Mouse (Mus musculus) kidney, adult 18-20 months (tissue): ENCODE measurements around the gene Mpo.
A peak's percentile ranks its signal among the peaks of the same experiment; 100 is the strongest.

ENCODE experiments used
- DNase-seq: peaks from one replicate; pipeline ENCODE4 v3.0.0; 2021

The Mpo gene

DNA sequence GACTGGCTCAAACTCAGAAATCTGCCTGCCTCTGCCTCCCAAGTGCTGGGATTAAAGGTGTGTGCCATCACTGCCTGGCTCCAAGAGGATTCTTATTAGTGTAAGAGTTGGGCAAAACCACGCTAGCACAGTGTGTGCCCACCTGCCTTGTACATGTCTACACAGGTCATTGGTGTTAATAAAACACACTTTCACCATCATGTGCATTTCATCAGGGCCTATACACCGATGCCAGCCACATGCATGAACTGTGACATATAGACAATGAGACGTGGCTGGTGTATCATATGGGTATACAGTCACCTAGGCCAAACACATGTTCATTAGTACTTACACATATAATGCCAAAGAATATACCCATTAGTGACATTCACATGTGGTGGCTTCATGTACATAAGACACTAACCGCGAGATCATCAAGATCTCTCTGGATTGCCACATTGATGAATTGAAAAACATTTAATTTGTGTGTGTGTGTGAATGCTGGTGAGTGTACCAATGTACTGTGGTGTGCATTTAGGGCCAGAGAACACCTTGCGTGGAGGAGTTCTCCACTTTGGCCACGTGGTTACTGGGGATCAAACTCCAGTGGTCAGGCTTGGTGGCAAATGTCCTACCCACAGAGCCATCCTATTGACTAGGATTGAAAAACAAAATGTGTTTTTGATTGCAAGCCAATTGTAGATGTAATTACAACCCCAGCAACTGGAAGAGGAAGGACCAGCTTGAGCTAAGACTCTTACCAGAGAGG lies 35.0 kb upstream of the Mpo start:
- no peak for DNase-seq

- DNase-seq: no peak
Measured at GRCm38 (mm10) chr11:87758957-87759608, 34.3 kb upstream of the Mpo start.

DNA sequence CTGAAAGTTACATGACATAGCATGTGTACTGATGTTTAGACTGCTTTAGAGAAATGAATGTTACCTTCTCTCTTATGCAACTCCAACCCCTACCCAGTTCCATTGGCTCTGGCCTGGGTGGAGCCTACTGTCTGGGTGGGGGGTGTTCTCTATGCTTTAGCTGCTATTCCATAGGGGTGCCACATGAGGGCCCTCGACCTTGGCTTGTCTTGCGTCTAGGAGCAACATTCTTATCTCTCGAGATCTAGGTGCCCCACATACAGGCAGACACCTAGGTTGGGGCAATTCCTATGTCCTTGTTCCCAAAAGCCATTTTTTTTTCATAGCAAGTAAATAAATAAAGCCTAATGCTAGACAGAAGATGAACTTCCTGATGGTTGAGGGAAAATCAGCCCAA lies 33.8 kb upstream of the Mpo start:
- no peak for DNase-seq

DNA sequence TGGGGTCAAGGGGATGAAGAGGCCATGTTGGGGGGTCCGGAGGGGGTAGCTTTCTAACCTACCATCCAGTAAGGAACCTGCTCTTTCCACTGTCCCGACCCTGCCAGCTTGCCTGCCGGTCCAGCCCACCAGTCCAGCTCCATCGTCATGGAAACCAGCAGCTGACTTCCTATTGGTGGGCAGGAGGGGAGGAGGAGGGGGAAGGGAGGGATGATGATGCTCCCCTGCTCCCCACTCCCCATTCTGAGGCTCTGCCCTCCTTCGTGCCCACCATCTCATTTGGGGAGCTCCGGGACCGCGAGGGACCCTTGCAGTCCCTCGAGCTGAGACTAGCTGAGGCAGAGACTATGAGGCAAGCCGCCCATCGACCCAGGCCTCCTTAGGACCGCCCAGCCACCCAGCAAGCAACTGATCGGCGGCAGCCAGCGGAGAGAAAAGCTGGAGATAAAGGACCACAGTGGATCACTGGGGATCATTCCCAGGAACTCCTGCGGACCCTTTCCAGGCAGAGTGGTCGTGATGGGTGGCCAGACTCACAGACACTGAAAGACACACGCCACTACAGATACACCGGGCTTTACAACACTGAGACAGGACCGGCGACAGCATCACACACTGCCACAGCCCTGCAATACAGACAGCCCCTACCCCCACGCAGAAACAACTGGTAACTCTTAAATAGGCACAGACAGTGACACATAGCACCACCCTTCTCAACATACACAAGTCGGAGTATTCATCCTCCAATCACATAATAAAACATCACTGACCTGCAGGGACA lies 32.9 kb upstream of the Mpo start, which contains the start of gene Tspoap1:
Gene Tspoap1 (plus strand): TSS at position 241 of the 781 bp plus-strand sequence.
- no peak for DNase-seq

DNA sequence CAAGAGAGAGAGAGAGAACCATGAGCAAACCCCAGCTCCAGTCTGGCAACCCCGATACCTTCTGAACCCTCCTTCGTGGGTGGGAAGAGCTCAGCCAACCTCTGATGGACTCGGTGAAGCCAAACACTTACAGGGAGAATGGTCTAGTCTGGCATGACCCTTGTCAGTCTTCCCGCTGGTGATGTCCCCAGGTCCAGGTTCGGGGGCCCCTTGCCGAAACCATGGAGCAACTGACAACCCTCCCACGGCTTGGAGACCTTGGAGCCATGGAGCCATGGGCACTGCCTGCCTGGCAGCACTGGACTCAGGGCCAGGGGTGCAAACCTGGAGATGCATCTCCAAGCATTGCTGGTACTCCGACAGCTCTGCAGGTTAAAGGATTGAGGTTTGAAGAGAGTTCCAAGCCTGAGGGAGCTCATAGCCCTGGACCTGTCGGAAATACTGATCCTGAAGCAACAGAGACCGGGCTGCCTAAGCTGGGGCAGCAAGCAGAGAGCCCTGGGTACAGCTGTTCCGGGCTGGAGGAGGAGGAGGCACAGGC lies 32.1 kb upstream of the Mpo start:
- DNase-seq: no peak

- DNase-seq: no peak
Measured at GRCm38 (mm10) chr11:87761806-87762701, 31.3 kb upstream of the Mpo start.

- no peak for DNase-seq
Measured at GRCm38 (mm10) chr11:87762702-87763385, 30.5 kb upstream of the Mpo start.

- DNase-seq: peak; percentile 64
Measured at GRCm38 (mm10) chr11:87763511-87763987, 29.8 kb upstream of the Mpo start.

DNA sequence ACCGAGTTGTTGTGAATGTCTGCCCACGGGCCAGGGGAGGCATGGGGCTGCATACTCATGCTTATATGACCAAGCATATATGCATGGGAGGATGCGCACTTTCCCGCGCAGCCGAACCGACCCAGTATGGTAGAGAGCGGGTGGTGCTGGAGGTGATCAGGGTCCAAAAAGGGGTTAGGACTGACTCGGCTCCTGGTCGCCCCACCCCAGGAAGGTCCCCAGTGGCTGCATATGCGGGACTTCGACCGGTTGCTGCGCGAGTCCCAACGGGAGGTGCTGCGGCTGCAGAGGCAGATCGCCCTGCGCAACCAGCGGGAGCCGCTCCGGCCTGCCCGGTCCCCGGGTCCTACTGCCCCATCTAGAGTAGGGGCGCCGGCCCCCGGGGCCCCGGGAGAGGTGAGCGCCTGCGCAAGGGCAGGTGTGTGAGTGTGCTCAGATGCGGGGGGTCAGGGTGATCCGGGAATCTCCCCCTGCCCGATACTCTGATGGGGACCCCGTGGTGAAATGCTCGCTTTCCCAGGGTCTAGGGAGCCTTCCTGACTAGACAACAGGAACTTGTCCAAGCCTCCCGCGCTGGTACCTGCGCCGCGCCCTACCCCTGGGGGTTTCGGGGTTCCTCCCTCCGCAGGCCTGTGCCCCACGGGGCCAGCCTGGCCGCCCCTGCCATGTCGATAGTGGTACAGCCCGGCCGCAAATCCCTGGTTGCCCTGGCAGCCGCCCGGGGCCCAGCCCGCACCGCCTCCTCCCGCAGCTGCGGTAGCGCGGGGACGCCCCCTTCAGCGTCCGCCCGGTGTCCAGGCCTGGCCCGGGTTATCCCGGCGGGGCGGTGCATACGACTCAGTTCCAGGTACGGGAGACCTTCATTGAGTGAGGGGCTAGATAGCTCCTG lies 29.1 kb upstream of the Mpo start:
- peak; percentile 49 for DNase-seq

DNA sequence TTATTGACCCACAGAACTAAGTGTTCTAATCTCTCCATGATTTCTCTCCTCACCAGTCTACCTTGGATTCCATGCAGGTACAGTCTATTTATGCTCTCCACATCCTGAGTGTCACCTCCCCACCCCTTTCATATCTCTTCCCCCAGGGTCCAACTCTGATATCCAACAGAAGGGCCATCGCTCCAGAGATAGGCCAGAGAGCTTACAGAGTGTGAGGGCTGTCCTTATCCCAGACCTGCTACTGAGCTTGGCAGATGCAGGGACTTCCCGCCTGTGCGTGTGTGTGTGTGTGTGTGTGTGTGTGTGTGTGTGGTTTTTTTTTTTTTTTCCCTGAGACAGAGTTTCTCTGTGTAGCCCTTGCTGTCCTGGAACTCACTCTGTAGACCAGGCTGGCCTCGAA lies 24.6 kb upstream of the Mpo start:
- DNase-seq: no peak

DNA sequence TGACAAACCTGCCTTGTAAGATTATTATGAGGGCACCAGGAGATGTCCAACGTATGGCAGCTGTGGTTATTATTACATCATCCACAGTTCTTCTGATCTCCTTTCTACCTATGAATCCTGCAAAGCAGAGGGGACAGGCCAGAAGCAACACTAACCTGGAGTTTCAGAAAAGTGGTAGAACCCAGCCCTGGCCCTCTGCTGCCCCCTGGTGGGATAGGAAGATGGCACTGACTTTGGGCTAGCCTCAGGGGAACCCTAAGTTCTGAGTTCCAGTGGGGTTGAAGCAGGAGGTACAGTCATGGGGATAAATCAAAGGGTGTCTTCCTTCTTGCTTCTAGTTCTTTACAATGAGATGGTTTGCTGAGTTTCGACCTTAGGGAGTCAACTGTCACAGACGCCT lies 22.4 kb upstream of the Mpo start:
- peak; percentile 81 for DNase-seq

DNA sequence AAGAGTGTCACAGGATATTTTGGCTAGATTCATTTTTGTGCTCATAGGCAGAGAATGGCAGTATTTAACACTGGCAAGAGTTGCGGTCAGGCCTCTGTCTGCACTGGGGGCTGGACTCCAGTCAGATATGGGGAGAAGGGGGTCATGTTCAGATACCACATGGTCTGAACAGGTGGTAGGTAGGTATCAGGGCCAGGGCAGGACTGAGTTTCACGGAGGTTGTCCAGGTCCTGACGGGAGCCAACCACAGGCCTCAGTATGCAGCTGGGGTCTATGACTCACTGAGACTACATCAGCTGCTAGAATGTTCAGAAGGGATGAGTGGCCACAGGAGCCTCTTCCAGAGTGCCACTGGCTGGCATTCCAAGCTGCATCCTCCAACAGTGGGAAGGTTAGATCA lies 21.0 kb upstream of the Mpo start:
- DNase-seq: no peak

DNA sequence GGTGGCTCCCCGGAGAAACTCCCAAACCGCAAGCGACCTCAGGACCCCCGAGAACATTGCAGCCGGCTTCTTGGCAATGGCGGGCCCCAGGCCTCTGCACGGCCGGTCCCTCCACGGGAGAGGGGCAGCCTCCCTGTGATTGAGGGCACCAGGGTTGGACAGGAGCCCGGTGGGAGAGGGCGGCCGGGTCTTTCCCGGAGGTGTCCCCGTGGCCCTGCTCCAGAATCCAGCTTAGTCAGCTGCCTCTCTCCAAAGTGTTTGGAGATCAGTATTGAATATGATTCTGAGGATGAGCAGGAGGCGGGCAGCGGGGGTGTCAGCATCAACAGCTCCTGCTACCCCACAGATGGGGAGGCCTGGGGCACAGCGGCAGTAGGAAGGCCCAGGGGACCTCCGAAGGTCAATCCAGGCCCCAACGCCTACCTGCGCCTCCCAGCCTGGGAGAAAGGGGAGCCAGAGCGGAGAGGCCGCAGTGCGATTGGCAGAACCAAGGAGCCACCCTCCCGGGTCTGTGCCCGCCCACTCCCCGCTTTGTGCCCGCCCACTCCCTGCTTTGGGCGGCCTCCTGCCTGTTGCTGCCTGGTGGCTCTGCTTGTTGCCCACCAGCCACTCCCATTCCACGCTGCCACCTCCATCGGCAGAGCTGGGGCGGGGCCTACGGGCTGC lies 15.1 kb upstream of the Mpo start:
- DNase-seq: peak; percentile 88

GRCm38 (mm10) chr11:87778915-87779314 lies 14.5 kb upstream of the Mpo start:
- no peak for DNase-seq

DNA sequence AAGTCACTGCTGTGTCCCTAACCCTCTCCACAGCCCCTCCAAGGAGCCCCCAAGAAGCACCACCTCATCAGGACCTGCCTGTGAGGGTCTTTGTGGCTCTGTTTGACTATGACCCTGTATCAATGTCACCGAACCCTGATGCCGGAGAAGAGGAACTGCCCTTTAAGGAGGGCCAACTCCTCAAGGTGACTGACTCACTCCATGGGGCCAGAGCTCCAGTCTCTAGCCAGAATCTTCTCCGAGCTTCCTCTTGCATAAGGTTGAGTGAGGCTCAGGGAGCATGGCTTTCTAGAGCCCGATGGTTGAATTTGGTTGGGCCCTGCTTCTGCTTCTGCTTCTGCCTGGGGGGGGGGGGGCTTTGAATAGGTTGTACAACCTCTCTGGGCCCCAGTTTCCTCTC lies 14.0 kb upstream of the Mpo start:
- DNase-seq: no peak

DNA sequence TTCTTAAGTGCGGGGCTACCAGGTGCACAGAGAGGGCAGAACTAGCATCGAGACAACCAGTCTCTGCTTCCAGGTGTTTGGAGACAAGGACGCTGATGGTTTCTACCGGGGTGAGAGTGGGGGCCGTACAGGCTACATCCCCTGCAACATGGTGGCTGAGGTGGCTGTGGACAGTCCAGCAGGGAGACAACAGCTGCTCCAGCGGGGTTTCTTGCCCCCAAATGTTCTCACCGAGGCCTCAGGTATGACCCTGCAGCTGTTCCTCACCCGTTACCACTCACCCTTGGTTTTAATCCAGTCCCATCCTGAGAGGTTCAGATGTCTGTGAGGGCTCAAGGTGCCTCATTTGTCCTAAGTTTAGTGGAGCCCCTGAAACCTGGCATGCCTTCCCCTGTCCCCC lies 13.3 kb upstream of the Mpo start:
- DNase-seq: no peak

GRCm38 (mm10) chr11:87790088-87790487 lies 3.3 kb upstream of the Mpo start:
- DNase-seq: no peak

DNA sequence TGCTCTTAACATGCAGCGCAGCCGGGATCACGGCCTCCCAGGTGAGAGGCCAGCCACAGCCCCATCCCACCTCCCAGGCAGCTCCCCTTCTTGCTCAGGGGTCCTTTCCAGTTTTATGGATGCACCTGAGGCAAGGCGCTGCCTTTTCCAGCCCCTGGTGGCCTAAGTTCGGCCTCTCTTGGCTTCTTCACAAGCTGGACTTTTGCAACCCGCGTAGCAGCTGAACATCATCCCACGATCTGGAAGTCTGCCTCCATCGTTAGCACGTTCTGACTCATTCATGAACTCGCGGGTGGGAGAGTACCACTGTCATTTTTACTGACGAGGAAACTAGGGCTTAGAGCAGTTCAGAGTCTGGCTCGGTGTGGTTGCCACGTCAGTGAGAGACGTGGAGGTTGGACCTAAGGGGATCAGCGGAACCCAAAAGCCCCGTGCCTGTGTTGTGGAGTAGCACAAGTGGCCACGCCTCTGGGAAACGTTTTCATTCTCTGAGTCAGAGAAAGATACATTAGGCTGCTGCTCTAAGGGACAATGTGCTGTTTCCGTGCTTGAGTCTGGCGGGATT lies 8.4 kb downstream of the Mpo start:
- no peak for DNase-seq

GRCm38 (mm10) chr11:87802621-87803020 lies 9.2 kb downstream of the Mpo start:
- DNase-seq: peak; percentile 24

- peak; percentile 20 for DNase-seq
Measured at GRCm38 (mm10) chr11:87805448-87805847, 12.1 kb downstream of the Mpo start.
